Mouse (Mus musculus) urinary bladder, postnatal 14 days (tissue): ENCODE measurements at regions not wholly inside any gene's neighbourhood (a gene's known extent, or its start where the extent isn't known, plus 50 kb on each side); places are given as distances from the start of the nearest gene placed in this dataset.

Experiments used
- DNase-seq: peaks from one replicate; pipeline ENCODE4 v3.0.0; 2021; ENCODE audit warnings: low spot score

- no peak for DNase-seq
These were observed 1258.7 kb upstream of the A1bg start for GRCm38 (mm10) chr15:62181454-62181910.

- no peak for DNase-seq
These were observed 1257.9 kb upstream of the A1bg start for GRCm38 (mm10) chr15:62180718-62181117.

- DNase-seq: no peak
These were observed 1257.0 kb upstream of the A1bg start for GRCm38 (mm10) chr15:62179801-62180200.

- no peak for DNase-seq
These were observed 1255.8 kb upstream of the A1bg start for GRCm38 (mm10) chr15:62178568-62178967.

GRCm38 (mm10) chr15:62177768-62178410, 1255.1 kb upstream of the A1bg start:
- DNase-seq: no peak

GRCm38 (mm10) chr15:62176076-62176475, 1253.3 kb upstream of the A1bg start:
- DNase-seq: no peak

GRCm38 (mm10) chr15:62173633-62174543, 1251.1 kb upstream of the A1bg start:
- no peak for DNase-seq

GRCm38 (mm10) chr15:62171632-62172031, 1248.8 kb upstream of the A1bg start:
- no peak for DNase-seq

GRCm38 (mm10) chr15:62171167-62171566, 1248.4 kb upstream of the A1bg start:
- DNase-seq: no peak

- DNase-seq: no peak
These were observed 1247.5 kb upstream of the A1bg start for GRCm38 (mm10) chr15:62170337-62170736.

- DNase-seq: no peak
These were observed 1246.8 kb upstream of the A1bg start for GRCm38 (mm10) chr15:62169591-62170019.

- DNase-seq: no peak
These were observed 1246.3 kb upstream of the A1bg start for GRCm38 (mm10) chr15:62168958-62169590.

- DNase-seq: no peak
These were observed 1245.7 kb upstream of the A1bg start for GRCm38 (mm10) chr15:62168522-62168921.

GRCm38 (mm10) chr15:62166786-62167185, 1244.0 kb upstream of the A1bg start:
- no peak for DNase-seq

GRCm38 (mm10) chr15:62165826-62166500, 1243.2 kb upstream of the A1bg start:
- no peak for DNase-seq

- DNase-seq: no peak
These were observed 1242.1 kb upstream of the A1bg start for GRCm38 (mm10) chr15:62164766-62165410.

- no peak for DNase-seq
These were observed 1240.4 kb upstream of the A1bg start for GRCm38 (mm10) chr15:62163203-62163602.

- DNase-seq: no peak
These were observed 1239.9 kb upstream of the A1bg start for GRCm38 (mm10) chr15:62162648-62163194.

- peak; percentile 29 for DNase-seq
These were observed 1239.3 kb upstream of the A1bg start for GRCm38 (mm10) chr15:62161975-62162647.

- DNase-seq: no peak
These were observed 1238.2 kb upstream of the A1bg start for GRCm38 (mm10) chr15:62161061-62161460.
